Mouse (Mus musculus): ENCODE data around the gene Agxt2.

Gene Agxt2

DNA sequence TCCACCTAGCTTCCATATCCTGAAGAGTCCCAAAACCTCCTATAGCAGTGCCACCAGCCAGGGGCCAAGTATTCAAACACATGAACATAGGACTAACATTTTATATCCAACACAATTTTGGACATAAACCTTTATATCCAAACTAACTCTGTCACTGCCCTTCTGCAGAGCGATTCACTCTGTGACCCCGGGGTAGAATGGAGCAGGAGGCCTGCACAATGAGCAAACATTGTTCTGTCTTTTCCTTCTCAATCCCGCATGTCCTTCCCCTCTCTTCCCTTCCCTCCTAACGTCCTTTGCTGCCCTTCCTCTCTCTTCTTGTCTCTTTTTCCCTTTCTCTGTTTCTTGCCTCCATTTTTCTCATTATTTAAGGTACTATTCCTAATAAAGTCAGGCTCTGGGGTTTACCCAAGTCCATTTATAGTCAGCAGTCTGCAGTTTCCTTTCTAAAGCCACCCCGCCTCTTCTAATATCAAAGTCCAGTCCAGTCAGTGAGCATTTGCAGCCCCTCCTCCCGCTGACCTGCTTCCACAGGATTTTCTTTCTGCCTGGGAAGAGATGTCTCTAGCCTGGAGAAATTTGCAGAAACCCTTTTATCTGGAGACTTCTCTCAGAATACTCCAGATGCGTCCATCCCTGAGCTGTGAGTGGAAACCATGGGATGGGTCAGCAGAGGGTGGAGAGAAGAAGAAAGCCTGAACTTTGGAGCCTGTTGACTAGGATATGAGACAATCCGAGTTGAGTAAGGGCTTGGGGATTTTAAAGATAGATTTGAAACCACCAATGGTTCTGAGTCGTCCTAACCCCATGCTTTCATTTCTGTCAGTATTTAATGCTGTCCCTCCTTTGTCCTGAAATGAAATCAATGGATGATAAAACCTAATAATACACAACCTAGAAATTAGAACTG is at the start of gene Agxt2:
TSS of gene Agxt2 (plus strand) at position 494 of the 910 bp plus-strand sequence.
- no peak for DNase-seq

DNA sequence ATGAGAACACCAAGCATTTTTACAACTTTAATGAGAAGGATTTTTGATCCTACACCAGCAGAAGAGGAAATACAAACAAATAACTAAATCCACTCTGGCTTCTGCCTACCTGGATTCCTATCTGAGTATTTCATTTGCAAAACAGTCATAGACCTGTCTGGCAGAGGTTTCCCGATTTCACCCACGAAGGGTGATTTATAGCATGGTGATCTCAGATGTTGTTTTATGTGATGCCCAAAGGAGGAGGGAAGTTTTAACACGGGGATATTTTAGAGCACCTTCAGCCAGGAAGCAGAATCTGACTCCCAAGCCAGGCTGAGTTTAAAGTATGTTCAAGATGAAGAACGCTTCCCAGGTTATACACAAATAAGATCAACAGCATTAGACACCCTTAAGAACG is 46.5 kb upstream of the Agxt2 start:
- DNase-seq = no peak

DNA sequence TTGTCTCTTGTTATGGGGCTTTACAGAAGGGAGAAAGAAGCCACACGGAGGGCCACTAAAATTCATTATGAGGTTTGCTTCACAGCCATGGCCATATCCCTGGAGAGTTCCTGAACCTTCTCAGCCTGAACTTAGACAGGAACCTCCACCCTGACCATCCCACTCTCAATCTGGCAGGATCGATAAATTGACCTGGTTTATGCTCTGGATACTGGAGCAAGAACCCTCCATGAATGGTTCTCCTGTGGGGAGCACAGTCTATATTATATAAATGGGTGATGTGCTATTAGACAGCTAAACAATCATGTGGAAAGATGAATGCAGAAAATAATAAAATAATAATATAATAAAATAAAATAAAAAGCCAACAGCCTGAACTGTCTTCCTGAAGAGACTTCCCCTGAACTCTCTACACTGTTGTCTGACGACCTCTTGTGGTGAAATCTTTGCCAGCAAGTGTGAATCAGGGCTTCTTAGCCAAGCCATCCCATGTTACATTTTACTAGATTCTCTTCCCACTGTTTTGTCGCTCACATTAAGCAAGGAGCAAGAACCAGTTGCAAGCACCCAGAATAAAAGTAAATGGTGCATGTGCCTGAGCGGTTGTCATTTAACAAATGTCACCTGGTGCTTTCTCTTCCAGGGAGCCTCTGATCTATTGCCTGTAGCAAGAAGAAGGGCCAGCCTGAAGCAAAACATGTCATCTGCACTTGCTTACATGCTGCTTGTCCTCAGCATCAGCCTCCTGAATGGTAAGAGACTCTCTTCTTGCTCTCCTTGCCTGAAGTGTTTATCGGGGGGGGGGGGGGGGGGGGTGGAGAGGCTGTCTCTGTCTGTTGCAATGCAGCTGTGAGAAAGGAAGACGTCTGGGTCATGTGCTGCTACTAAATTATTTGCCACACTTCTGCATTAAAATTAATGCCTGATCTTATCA is 44.5 kb upstream of the Agxt2 start:
- DNase-seq = peak; percentile 51

DNA sequence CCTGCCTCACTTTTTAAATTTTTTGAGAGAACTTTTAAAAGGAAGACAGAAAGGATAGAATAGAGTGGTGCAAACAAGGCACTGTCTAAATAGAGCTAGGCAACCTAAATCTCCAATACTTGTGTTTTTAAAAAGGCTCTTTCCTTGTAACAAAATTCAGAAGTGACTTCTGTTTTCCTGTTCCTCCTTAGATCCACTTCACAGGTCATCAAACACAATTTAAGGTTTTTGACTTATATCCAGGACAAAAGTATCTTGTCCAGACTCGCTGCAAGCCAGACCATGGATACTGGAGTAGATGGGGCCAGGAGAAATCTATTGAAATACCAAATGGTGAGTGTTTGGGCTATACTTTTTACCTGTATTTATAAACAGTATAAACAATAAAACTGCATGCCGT is 33.3 kb upstream of the Agxt2 start, which contains the start of gene Gm21973:
TSS of gene Gm21973 (plus strand) at position 301 of the 400 bp plus-strand sequence.
- DNase-seq = no peak

DNA sequence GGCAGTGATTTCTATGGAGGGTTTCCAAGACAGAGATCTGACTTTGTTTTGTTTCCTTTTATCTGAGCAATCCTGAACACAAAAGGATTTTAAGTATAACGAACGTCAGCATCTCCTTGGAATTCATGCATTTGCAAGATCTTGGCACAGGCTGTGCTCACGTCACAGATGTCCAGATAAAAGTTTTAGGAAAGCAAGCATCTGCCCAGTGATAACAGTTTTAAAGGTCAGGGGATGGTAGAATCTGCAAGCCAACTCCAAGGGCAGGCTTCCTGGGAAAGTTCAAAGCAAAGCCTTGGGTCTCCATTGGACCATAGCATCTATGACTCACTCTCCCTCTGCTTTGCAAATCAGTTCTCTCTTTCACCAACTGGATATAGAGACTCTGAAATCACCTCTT is 27.7 kb upstream of the Agxt2 start:
- no peak for DNase-seq

DNA sequence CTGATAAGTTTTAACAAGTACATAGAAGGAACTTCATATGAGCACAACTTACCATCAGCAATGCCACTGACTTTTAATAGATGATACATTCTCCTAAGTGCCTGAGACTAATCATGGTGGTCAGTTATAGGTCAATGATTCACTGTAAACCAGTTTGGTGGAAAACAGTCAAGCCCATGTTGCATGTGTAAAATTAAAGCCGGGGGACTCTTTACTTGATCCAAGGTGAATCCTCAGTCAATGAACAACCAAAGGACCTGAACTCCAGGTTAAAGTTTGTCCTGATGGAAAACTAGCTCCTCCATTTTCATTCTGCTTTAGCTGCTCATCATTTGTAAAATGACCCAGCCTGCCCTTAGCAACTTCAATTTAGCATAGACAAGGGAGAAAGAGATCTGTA is 25.8 kb upstream of the Agxt2 start:
- no peak for DNase-seq

DNA sequence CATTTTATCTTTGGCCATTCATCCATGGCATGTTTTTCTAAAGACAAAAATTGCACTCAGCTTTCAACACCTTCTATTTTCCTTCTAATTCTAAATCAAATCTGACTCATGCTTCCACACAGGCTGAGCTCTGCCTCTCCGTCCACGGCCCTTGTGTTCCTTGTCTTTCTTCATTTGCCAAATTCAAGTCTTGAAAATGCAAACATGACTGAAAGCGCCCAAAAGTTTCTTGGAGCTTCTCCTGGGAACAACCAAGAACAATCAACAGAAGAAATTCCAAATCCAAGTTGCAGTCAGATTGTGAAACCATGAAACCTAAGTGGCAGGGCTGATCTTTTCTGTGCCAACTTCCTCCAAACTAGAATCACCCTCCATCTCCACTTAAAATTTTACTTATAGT is 19.7 kb upstream of the Agxt2 start:
- DNase-seq = no peak

DNA sequence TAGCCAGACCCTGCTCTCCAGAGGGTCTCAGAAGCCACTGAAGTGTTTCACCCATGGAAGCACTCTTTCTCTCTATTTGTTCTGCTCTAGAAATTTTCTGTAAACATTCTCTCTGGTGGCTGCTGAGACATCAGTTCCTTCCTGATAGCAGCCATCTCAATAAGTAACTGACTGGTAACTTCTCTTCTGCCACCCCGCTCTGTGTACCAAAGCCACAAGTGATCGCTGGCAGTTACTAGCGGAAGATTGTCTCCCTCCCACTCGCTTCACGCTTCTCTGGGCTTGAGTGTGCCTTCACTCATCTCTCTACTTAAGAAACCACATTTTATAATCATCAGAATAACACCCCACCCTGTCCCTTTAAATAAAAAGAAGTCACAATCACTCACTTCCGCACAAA is 11.3 kb upstream of the Agxt2 start:
- DNase-seq = no peak

DNA sequence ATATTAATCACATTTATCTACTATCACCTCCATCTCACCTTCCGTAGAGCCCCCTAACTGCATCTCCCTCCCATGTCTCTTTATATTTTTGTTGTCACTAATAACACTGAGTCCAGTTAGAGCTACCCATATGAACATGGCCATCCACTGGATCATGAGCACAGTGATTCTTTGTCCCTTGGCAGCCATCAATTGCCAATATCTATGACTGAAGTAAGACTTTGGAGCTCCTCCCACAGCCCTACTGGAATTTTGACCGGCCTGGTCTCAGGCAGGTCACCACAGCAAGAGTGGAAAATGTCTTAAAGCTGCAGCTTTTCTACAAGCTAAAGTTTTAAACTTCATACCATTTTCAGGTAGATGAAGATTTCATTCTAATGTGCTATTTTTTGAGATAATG is 8.0 kb downstream of the Agxt2 start:
- no peak for DNase-seq

DNA sequence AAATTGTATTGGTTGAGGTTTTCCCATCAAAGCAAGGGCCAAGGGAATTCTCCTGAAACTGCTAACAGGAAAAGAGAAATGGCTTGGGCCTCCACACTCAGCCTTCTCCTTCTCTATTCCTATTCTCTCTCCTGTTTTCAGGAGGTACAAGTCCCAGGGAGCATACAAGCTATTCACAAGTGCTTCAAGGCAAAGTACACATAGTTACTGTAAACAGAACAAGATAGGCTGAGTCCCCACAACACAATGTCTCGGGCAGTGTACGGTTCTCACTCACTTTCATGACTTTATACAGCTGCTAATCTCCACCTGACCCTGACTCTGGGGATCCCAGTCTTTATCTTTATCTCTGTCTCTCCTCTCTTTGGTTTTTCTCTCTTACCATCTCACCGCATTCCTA is 17.1 kb downstream of the Agxt2 start:
- no peak for DNase-seq

DNA sequence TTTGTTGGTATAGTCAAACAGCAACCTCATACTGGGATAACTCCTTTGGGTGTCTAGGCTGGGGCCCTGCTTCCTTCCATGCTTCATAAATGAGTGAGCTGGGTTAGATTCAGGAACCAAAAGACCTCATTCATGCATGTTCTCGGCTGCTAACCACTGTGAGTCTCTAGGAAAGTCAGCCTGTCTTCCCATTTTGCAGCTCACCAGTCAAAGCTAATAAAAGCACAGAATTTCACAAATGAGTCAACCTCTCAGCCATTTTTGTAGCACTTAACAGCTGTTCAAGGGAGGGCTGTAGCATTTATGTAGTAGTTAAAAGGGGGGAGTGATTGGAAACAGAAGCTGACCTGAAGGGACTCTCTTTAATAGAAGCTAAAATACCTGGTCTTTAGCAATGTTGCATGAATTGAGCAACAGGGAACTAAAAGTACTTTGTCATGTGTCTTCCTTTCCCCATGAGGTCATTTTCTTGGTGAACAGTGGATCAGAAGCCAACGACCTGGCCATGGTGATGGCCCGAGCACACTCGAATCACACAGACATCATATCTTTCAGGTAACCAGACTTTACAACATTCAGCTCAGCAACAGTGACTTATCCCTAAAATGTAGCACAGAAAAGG is 20.1 kb downstream of the Agxt2 start:
- DNase-seq = peak; percentile 22

DNA sequence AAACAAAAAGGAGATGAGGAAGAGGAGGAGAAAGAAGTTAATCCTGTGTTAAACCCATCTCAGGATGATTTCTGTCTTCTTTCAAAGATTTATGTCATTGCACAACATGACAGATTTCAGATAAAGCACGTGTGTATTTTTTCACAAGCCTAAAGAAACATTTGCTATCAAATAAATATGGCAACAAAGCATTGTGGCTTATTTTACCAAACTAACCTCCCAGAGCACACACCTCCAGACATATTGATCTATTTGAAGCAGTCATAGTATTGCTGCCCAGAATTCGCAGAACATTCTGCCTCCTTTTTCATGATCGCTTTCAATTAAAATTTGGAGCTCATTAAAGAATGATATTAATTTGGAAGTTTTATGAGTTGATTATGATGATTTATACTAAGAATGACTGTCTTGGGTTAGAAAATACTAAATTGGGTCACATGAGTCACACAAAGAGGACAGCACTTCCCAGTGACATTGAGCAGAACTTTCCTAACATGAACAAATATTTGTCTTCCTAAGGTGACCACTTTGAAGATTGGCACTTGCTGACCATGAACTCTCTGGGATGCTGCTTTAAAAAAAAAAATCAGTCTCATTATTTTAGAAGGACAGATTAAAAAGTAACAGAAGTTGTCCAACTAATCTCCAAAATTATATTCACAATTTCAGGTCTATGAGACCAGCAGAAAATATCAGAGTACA is 21.6 kb downstream of the Agxt2 start:
- DNase-seq = no peak

DNA sequence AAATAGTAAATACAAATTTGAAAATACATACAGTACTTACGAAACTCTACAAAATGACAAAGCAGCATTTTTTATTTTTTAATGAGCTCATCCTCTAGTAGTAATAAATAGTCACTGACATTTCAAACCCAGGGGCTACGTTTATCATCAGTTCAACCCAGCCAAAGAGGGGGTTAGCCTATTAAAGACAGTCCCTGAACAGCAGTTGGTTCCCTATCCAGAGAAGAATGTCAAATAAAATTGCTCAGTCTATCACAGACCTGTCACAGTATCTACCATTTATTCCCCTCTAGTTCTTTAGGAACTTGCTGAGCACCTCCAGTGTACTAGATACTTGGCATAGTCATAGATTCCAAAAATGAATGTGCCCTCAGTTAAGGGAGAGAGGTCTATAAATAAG is 28.9 kb downstream of the Agxt2 start:
- no peak for DNase-seq

DNA sequence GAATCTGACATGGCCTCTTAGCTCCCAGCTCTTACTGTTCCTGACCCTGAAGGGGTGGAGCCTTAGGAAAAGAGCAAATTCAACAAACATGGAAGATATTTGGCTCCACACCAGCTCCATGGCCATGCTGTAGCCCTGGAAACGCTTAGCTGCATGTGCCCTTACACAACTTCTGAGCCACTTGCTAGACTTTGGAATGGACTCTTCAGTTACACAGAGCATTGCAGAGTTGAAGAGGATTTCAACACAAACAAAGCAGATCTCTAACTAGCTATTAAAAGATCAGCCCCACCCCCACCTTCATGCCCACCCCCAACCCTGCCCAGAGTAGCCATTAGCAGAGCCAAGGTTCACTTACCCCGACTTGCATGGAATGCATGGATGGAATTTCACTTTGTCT is 41.5 kb downstream of the Agxt2 start:
- no peak for DNase-seq

DNA sequence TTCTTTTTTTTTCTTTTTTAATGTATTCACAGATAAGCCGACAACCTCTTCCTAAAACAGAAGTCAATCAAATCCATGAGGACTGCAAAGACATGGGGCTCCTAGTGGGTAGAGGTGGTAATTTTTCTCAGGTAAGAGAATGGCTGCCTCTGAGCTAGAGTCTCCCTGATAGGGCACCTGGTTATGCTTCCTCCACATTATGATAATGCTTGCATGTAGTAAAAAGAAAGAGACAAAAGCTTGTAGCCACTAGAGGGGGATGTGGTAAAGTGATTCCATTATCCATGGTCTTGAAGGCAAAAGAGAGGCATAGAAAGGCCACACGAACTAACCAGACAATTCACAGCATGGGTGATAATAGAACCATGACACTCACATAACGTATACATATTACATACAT is 42.1 kb downstream of the Agxt2 start:
- DNase-seq = peak; percentile 32

DNA sequence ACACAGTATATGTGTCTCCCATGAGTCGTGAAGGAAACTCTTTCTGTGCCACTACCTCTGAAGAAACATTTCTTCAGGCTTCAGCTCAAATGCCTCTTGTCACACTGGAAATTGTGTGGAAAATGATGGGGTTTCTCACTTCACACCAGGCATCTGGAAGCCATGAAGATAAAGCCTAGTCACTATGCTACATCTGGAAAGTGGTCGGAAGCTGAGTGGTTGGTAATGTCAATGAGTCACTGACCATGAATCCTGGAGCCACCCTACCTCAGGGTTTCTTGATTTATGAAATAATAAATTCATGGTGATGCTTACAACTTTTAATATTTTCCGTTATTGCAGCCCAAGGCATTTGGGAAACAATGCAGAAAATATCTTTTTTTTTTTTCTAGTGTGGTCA is 51.5 kb downstream of the Agxt2 start:
- no peak for DNase-seq

DNA sequence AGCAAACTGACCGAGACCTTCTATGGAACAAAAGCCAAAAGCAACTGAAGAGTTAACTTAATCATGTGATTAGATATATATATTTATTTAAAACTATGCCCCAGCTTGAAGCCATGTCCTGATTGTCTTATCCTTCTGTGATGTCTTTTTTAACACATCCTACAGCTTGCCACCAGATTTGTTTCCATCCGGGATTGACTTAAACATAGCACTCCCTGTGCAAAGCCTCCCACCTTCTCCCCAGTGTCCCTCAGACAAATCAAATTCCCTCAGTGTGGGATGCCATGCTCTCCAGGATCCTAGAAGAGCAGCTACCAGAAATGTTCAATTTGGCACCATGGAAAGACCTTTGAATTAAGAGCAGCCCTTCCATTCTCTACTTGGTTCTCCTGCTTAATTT is 52.5 kb downstream of the Agxt2 start:
- peak; percentile 63 for DNase-seq

DNA sequence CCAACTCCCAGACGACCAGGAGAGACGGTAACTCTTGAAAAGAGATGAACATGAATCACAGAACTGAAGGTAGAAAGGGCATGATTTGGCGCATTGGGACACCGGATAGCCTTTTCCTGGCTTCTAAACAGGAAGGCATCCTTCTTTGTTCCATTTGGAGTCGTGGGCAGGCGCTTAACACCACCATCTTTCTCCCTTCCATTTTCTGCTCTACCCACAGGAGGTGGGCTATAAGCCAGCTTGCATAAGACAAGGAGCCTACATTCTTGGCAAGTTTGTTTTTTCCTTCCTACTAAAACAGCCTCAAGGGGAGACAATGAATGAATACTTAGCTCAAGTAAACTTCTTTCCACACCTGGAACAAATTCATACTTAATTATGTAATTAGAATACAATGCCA is 55.3 kb downstream of the Agxt2 start:
- peak; percentile 60 for DNase-seq

DNA sequence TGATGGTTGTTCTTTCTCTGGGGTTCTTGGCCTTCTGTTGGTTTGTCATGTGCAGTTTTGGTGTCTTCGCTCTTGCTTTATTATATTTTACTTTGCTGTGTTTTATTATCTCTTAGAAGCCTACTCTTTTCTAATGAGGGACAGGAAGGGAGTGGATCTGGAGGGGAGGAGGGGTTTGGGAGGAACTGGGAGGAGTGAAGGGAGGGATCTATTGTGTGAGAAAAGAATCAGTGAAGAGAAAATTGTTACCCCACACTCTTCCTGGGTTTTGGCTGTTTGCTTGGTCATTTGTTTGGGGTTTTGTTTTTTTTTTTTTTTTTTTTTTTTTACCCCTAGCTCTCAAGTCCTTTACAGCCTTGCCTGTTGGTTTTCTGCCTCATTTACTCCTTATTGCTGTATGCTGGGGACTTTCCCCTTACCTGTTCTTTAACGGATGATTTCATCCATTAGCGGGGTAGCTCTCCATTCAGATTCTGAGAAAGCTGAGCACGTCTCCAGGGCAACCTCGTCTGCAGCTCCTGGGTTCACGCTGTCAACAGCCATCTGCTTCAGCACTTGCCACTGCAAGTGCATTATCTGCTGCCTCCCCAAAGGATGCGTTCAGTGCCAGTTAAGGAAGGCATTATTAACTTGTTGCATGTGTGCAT is 62.9 kb downstream of the Agxt2 start:
- no peak for DNase-seq

DNA sequence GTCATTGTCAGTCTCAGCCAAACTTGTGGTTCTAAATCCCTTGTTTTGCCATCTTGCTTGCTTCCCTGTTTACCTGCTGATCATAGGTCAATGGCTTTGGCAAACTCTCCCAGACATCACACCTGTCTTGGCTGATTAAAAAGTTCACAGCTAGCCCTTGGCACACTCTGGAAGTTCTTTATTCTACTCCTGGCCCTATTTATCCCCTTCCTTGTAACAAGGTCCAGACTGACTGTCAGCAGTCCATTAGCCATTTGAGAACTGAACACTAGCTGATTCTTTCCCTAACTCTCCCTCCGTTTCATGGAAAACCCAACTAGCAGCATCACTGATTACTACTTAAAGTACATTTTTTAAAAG is 63.4 kb downstream of the Agxt2 start:
- no peak for DNase-seq

DNA sequence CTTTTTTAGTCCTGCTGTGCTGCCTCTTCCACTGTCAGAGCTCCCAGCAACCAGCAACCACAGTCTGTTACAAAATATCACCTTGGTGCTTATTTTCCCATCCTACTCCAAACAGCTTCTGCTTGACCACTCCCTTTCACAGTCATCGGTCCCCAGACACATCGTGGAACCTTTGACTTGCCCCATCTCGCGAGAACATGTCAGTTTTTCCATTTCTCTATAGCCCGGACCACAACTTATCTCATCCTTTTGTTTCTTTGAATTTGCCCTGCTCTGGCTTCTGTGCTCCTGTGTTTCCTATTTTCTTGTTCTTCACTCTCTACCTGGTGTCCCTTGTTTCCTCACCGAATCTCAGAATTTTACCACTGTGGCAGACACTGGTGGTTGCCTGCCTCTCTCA is 67.8 kb downstream of the Agxt2 start:
- DNase-seq = no peak

All from right cerebral cortex, adult 18-20 months (tissue).